Mouse (Mus musculus): ENCODE data around the gene 4930404N11Rik.

GRCm38 (mm10) chr10:81388505-81389055 is 23.0 kb upstream of the 4930404N11Rik start, which contains the start of gene Gm48552:
- no peak for TF ChIP-seq CTCF (IDR thresholded peaks at IDR 0.05; ENCODE audit: low read depth, low read length)
- TF ChIP-seq GATA1 (IDR thresholded peaks at IDR 0.05; ENCODE audit: borderline replicate concordance, low read length) = no peak
- TF ChIP-seq TAL1 (conservative IDR thresholded peaks at IDR 0.05; ENCODE audit: low read depth, low read length) = no peak
- no peak for TF ChIP-seq POLR2AphosphoS5 (IDR thresholded peaks at IDR 0.05; ENCODE audit: insufficient replicate concordance, low read depth, low read length)
- TF ChIP-seq GATA2 (IDR thresholded peaks at IDR 0.05; ENCODE audit: borderline replicate concordance, low read depth, low read length) = no peak
